Mouse (Mus musculus): ENCODE data around the gene Fam76a. TPM values are rescaled to one million over a fixed set of nuclear protein-coding genes. Genes with fewer than 3 reads are reported as not detected.

The Fam76a gene
- polyA plus RNA-seq (2012; rRNA removed) = 21.6 and 22.3 TPM in 2 replicates

GRCm38 (mm10) chr4:132922558-132923008, at the start of gene Fam76a:
TSS of gene Fam76a (minus strand) at chr4:132922558.

GRCm38 (mm10) chr4:132884064-132884843, 38.1 kb downstream of the Fam76a start, which contains the start of gene Stx12:
TSS of gene Stx12 (minus strand) at chr4:132884509.

Other genes with a start within 250 kb of the Fam76a start
- 5.0 and 5.6 TPM in 2 replicates for gene Xkr8, start 190.0 kb downstream of the Fam76a start, polyA plus RNA-seq (2012; rRNA removed)
- gene Smpdl3b, start 165.3 kb downstream of the Fam76a start, polyA plus RNA-seq (2012; rRNA removed) = 0.74 and 0.90 TPM in 2 replicates
- gene Rpa2, start 154.2 kb downstream of the Fam76a start, polyA plus RNA-seq (2012; rRNA removed) = 28.2 and 31.2 TPM in 2 replicates
- 0.35 and 0.39 TPM in 2 replicates for gene Themis2, start 126.2 kb downstream of the Fam76a start, polyA plus RNA-seq (2012; rRNA removed)
- 87.9 and 91.2 TPM in 2 replicates for gene Ppp1r8, start 79.4 kb downstream of the Fam76a start, polyA plus RNA-seq (2012; rRNA removed)
- 150 and 154 TPM in 2 replicates for gene Stx12, start 38.0 kb downstream of the Fam76a start, polyA plus RNA-seq (2012; rRNA removed)
- 0.05 and 0.12 TPM in 2 replicates for gene Fgr, start 51.5 kb upstream of the Fam76a start, polyA plus RNA-seq (2012; rRNA removed)
- 17.4 and 21.8 TPM in 2 replicates for gene Ahdc1, start 88.7 kb upstream of the Fam76a start, polyA plus RNA-seq (2012; rRNA removed)
- 11.7 and 13.8 TPM in 2 replicates for gene Wasf2, start 207.9 kb upstream of the Fam76a start, polyA plus RNA-seq (2012; rRNA removed)

Data from central nervous system, embryonic 18 days (tissue).